Mouse (Mus musculus): Measurements from ENCODE around the gene Zmiz1. TPM values are rescaled to one million over a fixed set of nuclear protein-coding genes. Genes with fewer than 3 reads are reported as not detected.
A peak's percentile ranks its signal among the peaks of the same experiment; 100 is the strongest.

Gene Zmiz1
- total RNA-seq, 2 experiments from 2014 or later = 67.0 to 78.5 TPM

DNA sequence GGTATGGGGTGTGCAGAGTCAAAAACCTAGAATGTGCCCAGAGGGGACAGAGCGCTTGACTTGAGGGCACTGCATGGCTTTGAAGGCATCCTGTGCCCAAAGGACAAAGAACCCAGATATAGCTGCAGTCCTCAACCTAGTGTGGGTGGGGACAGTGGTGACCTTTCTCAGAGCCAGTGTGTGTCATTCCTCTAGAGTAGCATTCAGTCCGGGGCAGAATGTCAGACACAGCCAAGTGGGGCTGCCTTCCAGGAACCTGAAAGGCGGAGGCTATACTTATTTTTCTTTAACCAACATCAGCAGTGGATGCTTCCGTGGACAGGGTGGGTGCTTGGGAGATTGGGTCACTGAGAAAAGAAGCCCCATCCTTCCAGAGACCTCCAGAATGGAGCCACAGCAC is 103.5 kb downstream of the Zmiz1 start:
- DNase-seq = peak; percentile 43

GRCm38 (mm10) chr14:25562909-25563308 is 103.9 kb downstream of the Zmiz1 start:
- DNase-seq = no peak

- DNase-seq = no peak
These were observed 105.6 kb downstream of the Zmiz1 start for GRCm38 (mm10) chr14:25564577-25564976.

- peak; percentile 91 for DNase-seq
These were observed 106.5 kb downstream of the Zmiz1 start for GRCm38 (mm10) chr14:25565344-25566088.

- peak; percentile 84 for DNase-seq
These were observed 108.3 kb downstream of the Zmiz1 start for GRCm38 (mm10) chr14:25567245-25567644.

DNA sequence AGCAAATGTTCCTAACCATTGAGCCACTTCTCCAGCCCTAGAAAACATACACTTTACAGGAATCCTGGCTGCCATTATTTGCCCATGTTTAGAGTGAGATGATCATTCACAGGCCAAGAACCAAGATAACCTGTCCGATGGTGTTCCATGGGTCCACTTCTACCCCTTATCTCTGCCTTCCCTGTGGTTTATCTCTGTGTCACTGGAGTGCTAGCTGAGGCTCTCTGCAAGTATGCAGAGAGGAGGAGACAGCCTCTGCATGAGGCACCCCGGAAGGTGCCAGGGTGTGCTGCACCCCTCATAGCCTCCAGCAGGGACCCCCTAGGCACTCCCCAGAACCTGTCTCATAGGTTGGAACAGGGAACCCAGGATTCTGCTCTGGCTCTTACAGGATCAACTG is 108.9 kb downstream of the Zmiz1 start:
- DNase-seq = no peak

- DNase-seq = no peak
These were observed 115.3 kb downstream of the Zmiz1 start for GRCm38 (mm10) chr14:25574047-25574870.

DNA sequence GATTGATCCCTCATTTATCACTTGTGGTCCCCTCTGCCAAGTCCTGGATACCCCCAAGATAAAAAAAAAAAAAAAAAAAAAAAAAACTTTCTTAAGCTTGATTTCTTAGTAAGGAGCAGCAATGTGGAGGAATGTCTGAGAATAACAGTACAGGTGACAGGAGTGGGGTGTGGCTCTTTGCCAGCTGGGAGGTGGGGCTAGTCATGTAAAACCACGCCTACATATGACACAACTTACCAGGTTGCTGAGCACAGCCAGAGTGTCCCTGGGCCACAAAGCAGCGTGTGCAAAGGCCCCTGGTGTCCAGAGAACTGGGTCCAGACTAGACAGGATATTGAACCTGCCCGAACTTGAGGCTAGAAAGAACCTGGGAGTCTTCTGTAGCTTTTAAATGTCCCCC is 117.7 kb downstream of the Zmiz1 start:
- DNase-seq = no peak

- peak; percentile 27 for DNase-seq
These were observed 118.4 kb downstream of the Zmiz1 start for GRCm38 (mm10) chr14:25577431-25577830.

- no peak for DNase-seq
These were observed 120.6 kb downstream of the Zmiz1 start for GRCm38 (mm10) chr14:25579597-25579996.

GRCm38 (mm10) chr14:25580397-25580796 is 121.4 kb downstream of the Zmiz1 start:
- no peak for DNase-seq

- no peak for DNase-seq
These were observed 123.6 kb downstream of the Zmiz1 start for GRCm38 (mm10) chr14:25582603-25583002.

DNA sequence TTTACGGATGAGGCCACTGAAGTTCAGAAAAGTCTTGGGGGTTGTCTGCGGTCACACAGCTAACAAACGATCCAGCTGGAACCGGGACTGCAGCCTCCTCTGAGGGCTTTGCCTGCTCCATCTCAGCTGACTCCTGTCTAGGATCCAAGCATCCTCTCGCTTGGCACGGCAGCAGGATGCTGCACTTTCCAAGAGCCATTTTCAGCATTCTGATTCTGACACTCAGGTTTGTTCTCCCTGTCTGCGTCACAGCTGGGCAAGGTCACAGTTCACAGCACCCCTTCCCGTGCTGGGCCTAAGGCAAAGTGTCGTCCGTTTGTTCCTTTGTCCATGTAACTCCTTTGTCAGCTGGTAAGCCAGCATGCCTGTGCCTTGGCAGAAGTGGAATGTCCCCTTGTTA is 124.9 kb downstream of the Zmiz1 start:
- DNase-seq = no peak

DNA sequence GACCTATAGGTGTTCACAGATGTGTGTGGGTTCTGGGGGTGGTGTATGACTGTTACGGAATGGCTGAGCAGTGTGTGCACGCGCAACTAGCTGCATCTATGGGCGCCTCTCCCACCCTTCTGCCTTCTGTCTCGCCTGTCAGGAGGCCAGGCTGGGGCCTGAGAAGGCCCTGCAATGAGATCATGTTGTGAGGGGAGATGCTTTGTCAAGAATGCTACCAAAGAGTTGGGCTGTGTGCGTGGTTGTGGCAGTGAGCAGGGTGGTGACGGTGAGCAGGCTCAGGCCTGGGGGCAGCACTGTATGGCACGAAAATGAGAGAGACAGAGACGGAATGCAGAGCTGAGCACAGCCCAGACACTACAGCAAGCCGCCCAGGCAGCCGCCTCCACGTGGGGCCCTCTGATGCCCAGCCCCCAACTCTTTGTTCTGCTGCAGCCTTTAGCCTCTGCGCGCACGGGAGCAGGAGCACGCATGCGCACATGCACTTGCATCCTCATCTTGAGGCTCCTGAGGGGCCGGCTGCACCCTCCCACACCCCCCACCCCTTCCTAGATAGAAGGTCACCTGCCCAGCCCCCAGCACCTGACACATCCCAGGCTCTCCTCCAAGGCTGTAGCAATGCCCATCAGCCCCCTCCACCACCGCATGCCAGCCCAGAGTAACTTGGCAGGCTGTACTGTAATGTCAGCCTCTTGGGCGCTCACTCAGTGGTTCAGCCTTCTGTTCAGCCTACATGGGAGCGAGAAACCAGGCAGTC is 126.7 kb downstream of the Zmiz1 start:
- DNase-seq = peak; percentile 69

DNA sequence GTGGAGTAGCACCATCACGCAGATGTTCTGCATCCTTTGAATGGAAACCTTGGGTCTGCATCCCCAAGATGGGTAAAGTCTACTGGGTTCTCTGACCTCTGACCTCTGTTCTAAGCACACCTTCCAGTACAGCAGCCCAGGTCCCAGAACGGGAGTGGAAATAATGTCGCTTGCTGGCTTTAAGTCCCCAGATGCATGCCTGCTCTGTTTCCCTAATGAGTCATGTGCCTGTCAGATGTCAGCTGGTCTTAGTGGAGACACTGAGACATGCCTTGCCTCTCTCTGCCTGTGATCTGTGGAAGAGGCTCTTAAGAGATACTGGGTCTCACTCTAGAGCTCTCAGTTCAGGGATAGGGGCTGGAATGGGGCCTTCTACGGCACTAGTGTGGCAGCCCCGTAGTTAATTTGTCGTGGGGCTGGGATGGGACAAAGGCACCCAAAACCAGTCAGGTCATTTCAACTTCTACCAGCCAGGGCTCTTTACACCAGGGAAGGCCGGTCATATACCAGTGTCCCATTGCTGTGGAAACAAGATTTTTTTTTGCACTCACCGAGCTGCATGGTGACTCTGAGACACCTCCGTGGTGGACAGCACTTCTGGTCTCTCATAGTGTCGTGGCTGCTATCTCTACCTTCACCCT is 128.0 kb downstream of the Zmiz1 start:
- peak; percentile 38 for DNase-seq

DNA sequence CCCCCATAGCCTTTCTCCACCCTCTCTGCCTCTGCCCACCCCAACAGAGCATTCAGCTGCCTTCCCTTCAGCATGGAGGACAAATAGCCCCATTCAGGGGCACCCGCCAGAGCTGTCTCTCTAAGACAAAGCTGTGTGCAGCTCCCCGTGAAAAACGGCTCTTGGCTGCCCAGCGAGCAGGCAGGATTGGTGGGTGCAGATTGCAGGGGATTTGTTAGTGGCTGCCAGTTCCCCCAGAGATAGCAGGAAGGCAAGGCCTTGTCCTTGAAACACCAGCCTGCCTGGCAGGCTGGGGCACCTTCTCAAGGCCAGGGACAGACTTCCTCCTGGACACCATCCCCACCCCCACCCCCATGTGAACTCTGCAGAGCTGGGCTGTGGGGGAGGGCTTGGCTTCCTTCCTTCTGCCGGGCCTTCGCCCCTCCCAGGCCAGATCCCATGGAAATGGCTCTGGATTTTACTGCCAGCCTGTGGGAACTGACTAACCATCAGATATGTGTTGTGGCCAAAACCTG is 128.6 kb downstream of the Zmiz1 start:
- DNase-seq = peak; percentile 69

DNA sequence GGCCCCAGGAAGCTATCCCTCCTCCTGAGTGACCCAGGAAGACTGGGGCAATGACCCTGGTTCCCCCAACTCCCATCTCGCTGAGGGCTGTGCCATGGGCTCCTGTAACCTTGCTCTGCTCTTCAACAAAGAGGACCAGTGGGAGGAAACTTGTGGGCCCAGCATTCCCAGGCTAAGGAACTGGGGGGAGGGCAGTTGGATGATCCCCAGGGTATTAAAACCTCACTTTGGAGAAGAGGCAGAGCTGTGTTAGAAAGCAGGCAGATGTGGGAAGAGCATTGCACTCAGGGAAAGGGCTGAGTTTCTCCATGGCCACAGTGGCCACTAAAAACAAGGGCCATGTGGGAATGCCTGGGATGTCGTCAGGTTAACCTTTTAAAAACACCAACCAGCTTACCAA is 129.2 kb downstream of the Zmiz1 start:
- DNase-seq = peak; percentile 43

GRCm38 (mm10) chr14:25588946-25589937 is 130.3 kb downstream of the Zmiz1 start:
- peak; percentile 49 for DNase-seq

GRCm38 (mm10) chr14:25591000-25591399 is 132.0 kb downstream of the Zmiz1 start:
- no peak for DNase-seq

GRCm38 (mm10) chr14:25591426-25591825 is 132.4 kb downstream of the Zmiz1 start:
- DNase-seq = no peak

DNA sequence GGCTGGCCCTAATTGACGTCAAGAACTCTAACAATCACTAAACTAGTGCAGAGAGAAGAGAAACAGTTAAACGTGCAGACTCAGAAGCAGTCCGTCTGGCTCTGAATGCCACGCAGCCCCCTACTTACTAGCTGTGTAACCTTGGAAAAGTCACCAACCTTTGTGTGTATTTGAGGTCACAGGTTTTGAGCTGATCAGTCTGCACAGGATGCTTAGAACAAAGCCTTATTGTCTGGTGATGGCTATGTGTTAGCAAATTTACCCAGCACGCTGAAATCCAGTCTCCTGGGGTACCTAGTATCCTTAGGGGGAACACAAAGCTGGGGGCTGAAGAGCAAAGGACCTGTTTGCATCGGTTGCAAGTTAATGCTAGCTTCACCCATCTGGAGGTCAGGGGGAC is 133.5 kb downstream of the Zmiz1 start:
- no peak for DNase-seq
